Mouse (Mus musculus) neural tube, embryonic 10.5 days (tissue): ENCODE measurements at regions not wholly inside any gene's neighbourhood (a gene's known extent, or its start where the extent isn't known, plus 50 kb on each side); places are given as distances from the start of the nearest gene placed in this dataset.

ENCODE experiments used
- DNase-seq: peaks from one replicate; pipeline ENCODE4 v3.0.0-alpha.2; 2017; ENCODE audit warnings: low spot score; ENCODE audit errors: extremely low spot score

DNA sequence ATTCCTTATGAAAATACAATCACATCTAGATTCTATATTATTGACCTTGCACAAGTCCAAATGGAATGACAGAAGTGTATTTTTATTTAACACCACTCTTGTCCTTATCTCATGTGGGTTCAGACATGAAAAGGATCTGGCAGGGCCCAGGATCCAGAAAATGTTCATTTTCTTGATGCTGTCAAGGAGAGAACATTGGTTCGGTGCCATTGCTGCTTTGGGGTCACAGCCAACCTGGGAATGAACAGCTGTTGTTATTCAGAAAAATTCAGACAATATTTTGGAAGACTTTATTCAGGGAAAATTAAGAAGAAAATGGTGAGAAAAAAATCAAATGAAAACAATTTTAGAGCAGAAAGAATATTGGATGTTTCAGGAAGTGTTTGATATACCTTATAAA lies 590.0 kb downstream of the Iqcm start:
- DNase-seq = no peak

DNA sequence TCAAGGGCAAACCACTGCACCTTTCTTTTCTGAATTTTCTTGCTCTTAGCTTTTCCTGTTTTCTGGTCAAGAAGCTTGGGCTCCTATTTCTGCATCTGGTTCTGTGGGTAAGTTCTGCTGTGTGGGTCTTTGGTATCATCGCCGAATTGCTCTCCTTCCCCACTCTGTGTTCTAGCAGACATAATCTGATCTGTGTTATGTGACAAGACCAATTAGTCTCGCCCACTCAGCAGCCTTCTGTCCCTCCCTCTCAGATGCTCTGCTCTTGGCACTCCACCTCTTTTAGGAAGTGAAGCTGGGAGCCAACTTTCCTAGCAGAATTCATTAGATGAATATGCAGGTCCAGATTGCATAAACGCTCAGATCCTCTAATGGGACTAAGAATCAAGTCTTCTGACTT lies 603.5 kb downstream of the Iqcm start:
- no peak for DNase-seq

DNA sequence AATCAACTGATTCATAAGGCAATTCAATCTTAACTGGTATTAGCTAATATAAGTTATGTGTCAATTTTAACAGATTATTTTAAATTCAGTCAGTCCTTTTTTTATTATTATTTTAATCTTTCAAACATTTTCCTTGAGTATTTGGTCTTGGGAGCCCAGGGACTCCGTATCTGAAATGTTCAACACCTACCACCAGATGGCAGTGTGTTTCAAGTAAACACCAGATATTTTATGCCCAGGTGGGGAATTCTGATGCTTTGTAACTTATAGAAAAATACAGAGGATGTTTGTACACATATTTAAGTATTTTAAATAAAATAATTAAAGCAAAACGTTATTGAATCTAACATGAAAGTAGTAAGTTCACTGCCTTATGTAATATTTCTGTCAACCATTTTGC lies 619.2 kb downstream of the Iqcm start:
- DNase-seq = no peak

DNA sequence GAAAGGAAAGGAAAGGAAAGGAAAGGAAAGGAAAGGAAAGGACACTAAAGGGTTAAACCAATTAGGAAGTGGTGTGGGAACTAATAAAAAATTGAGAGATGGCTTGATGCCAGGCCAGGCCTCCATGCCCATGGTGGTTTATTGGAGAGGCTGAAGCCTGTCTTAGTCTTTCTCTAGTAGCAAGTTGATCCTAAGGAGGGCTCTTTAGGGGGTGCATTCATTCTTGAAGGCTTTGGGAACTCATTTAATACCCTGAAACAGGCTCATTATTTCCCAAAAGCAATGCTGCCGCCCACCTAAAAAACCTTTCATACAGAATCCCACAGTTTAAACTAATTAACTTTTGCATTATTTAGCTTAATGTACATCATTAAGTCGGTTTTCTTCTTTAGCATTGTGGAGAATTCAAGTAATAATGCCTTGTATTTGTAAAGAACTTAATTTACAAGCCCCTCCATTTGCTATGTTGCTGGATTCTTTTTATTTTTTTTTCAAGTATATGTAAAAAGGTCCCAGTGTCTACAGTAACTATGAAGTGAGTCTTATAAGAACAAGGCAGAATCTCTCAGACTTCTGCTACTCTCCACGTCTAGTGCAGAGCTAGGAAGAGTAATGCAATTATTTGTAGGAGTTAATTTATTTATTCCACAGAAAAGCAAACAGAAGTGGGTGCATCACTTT lies 624.3 kb downstream of the Iqcm start:
- no peak for DNase-seq

DNA sequence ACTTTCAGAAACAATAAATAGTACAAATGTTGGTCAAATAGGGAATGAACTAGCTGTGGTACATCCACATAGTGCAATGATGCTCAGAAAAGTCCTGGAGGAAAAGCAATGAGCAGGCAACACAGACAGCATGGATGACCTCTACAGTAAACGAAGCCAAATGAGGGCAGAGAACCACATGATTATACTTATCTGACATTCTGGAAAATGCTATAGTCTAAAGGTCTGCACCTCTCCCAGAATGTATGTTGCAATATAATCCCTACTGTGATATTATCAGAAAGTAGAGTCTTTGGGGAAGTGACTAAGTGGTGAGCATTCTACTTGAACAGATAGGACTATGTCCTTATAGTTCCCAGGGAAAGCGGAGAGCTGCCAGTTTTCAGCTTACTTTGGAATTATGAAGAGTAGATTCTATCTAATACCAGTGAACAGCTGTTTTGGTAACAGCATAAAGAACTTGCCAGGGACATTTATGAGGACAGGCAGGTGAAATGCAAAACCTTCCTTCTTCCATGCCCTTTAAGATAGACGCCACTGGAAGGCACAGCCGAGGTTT lies 672.2 kb downstream of the Iqcm start:
- no peak for DNase-seq

DNA sequence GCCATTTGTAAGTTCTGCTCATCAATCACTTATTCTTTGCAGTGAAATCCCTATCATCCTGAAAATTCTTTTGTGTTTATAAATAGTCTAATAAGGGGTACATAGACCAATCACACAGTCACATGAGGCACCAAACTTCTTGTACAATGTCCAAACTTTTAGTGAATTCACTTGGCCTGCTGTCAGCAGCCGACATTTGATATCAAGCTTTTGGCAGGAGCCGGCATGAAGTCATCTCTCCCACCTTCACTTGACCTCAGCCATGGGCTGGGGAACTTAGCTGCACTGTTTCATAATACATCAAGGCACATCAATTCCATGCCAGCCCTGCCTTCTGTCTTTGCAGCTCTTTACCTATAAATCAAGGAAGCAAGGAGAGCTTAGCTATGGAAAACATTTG lies 679.0 kb downstream of the Iqcm start:
- no peak for DNase-seq

DNA sequence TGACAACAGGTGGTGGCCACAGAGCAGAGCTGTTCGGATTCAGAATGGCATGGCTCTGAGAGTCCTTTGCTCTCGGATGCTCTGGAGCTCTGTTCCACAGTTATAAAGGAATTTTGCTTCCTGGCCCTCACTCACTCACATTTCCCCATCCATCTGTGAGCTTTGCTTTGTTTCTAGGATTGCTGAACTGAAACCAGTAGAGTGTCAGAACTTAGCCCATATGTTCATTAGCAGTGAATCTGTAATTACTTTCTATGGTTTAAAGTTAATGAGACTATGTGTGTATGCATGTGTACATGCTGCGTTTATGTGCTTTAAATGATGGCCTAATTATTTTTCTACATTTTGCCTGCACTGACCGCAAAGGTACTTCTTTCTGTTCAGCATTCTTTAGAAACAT lies 688.7 kb downstream of the Iqcm start:
- DNase-seq = no peak

DNA sequence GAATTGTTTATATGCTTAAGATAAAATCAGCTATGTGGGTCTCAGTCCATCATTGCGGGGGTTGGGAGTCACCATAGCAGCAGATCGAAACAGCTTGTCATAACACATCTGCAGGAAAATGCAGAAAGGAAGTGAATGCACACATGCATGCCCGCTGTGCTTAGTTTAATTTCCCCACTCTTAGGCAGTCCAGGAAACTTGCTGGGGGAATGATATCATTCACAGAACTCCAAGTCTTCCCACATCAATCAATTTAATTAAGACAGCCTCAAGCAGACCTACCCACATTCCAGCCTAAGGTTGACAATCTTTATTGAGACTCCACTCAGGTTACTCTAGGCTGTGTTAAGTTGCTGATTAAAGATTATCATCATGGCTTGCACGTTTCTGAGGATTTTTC lies 700.2 kb downstream of the Iqcm start:
- DNase-seq = no peak

DNA sequence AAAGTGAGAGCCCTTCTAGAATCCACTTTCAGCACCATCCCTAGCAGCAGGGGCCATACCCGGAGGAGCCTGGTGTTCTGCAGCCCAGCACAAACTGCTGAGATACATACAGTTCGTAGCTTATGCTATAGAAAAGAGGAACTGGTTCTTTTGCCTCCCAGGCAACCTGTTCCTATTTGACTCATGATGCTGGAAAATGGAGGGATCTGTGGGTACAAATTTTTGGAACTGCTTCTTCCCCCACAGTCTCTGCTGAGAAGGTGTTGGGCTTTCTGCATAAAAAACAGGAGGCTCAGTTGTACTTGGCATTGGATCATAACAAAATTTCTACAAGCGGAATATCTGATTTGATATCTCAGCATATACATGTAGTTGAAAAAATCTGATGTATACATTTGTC lies 716.7 kb upstream of the Nr3c2 start:
- DNase-seq = no peak

DNA sequence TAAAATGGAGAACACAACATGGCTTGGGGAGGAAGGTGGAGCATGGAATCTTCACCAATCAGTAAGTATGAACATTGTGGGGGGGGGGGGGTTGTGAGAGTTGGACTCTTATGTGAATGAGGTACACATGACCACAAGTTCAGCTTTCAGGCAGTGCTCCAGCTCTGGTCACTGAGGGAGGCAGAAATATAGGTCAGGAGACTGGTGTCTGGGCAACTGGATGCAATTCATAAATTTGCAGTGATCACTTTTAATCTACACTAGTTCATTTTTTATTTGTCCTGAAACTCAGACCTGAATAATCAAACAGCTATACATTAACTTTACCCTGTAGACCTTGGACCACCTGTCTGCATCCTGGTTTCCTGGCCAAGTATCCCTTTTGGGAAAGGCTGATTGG lies 715.4 kb upstream of the Nr3c2 start:
- no peak for DNase-seq

DNA sequence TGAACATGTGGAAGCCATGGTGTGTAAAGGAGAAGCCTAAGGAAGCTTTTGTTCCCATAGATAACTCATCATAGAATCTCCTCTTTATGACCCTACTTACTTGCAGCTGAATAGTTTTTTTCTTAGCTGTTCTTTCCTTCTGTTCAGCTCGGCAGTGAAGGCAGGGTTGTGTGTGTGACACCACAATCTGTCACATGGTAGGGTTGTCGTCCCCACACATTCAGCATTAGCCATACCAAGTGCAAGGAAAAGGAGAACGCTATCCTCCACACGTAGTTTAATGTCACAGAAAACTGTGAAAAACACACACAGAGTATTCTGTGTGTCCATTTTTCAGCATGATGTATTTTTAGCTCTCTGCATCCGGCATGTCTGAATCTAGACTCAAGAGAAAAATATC lies 711.9 kb upstream of the Nr3c2 start:
- DNase-seq = no peak

DNA sequence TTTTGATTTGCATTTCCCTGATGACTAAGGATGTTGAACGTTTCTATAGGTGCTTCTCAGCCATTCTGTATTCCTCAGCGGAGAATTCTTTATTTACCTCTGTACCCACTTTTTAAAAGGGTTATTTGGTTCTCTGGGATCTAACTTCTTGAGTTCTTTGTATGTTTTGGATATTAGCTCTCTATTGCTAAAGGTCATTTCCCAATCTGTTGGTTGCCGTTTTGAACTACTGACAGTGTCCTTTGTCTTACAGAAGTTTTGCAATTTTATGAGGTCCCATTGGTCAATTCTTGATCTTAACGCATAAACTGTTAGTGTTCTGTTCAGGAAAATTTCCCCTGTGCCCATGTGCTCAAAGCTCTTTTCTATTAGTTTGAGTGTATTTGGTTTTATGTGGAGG lies 687.4 kb upstream of the Nr3c2 start:
- no peak for DNase-seq

DNA sequence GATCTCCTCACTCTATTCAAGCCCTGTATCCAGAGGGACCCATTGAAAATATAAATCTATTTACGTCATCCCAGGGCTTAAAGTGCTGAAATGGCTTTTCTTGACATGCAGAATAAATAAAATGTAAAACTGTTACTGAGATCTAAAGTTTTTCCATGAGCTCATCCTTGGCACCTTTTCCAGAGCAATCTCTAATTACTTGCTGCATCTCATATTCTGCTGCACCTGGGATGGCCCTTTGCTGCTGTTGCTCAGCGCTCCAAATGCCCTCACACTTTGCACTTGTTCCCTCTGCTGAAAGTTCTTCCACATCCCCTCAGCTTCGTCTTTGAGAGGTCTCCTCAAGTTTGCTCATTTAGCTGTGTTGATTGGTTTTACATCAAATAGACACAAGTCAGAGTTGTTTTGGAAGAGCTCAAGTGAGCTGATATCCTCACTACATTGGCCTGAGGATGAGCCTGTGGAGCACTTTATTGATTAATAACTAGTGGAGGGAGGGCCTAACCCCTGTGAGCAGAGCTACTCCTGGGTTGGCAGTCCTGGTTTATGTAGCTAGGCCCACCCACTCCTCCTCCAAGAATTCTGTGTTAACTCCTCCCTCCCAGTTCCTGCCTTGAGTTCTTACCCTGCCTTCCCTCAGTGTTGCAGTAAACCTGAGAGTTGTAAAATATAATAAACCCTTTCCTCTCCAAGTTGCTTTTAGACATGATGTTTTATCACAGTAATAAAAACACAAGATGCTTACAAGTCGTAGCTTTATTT lies 681.2 kb upstream of the Nr3c2 start:
- no peak for DNase-seq

DNA sequence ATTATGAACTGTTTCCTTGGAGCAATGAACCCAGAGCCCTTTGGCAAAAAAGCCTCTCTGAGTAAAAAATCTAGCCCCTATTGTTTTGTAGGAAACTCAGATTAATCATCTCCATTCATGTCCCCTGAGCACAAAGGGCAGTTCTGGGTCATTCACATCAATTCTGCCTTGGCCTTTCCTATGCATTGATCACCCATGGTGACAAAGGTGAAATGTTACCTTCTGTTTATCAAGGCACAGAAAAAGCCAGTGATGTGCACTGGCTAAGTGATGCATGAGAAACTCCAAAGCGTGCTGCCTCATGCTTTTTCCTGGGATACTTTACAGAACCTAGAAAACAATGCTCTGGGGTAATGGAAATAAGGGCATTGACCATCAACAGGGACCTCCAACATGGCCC lies 668.4 kb upstream of the Nr3c2 start:
- DNase-seq = peak; percentile 23

DNA sequence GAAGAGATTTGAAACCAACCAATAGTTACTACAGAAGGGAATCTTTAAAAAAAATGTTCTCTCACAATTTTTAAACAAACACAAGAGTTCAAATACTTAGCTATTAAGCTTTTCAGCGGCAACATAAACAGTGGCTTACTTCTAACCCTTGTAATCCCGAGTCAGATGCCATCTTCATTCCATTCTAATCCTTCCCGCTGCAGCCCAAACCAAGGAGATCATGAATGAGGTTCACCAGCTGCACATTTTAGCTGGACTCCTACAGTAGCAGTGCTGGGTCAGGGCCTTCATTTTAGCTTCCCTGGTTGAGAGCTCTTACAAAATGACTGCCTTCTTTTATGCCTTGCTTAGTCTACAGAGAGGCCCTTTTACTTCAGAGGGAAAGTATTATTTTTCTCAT lies 650.0 kb upstream of the Nr3c2 start:
- DNase-seq = no peak

DNA sequence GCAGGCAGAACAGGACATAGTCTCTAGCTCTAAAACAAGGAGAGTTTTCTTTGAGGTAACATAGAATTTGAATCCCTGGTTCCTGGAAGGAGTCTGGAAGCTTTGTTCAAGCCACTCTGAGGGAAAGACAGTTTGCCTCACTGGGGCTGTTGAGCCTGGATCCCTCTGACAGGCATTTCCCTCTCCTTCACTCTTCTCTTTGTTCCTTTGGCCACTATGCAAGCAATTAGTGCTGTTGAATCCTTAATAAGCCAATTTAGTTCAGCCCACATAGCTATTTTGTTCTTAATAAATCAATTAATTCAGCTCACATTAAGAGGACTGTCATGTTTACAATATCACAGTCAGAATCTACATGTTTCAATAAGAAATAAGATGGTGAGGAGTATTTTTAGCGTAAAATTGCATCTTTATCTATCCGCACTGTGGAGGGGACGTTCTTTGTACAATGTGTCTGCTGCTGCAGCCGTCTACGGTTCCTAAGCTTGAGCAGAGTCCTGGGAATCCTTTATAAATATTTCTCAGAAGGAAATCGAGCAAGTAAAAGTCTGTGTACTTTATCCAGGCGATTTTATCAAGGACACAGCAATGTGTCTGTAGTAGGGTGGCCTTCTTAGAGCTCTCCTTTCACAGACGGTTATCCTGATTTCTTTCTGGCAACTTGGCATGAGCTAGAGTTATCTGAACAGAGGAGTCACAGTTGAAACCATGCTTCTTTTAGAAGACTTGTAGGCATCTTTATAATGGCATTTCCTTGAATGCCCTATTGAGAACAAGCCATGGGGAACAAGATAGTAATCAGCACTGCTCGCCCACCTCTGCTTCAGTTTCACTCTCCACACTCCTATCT lies 646.9 kb upstream of the Nr3c2 start:
- DNase-seq = no peak
